Mouse (Mus musculus) CD4-positive helper T cell, adult 2 months (primary cell): ENCODE data around the gene Copz2.

Experiments used
- DNase-seq: peaks from one replicate; pipeline ENCODE4 v3.0.0-alpha.2; 2012; ENCODE audit warnings: low read depth, missing footprints, low spot score

Gene Copz2

GRCm38 (mm10) chr11:96863206-96863995, 13.7 kb downstream of the Copz2 start:
- no peak for DNase-seq

GRCm38 (mm10) chr11:96867149-96867548, 17.5 kb downstream of the Copz2 start:
- DNase-seq, result peak; percentile 64

DNA sequence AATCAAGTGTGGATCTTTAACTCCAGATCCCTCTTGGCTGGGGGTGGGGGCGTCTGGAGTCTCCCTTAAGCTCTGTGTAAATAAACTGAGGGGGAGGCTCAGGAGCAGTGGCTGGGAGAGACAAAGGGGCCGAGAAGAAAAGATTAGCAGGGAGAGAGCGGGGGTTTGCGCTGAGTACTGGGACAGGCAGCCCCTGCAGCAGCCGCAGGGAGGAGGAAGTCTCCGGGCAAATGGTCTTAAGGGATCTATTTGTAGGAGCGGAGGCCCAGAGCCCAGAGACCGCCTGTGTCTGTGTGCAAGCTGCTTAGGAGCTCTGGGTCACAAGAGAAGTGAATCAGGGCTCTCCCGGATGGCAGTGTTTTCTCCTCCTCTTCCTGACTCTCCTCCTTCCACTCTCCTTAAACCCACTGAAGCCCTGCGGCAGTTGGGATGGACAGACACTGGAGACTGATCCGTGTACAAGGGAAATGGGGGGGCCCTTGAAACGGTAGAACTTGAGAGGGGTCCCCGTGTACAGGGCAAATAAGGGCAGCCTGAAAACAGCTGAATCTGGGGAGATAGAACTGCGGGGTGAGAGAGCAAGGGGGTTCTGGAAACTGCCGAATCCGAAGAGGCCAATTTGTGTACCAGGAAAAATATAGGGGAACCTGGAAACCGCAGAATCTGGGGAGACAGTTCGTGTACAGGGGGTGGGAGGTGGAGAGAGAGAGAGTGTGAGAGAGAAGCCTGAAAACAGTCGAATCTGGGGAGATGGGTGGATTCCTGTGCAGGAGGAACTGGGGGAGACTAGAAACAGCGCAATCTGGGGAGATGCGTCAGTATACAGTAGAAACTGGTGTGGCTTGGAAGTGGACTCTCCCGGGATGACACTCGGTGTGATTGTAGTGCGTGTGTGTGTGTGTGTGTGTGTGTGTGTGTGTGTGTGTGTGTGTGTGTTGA, 23.0 kb downstream of the Copz2 start:
- no peak for DNase-seq

- DNase-seq, result no peak
These were observed 24.0 kb downstream of the Copz2 start for GRCm38 (mm10) chr11:96873601-96874140.

GRCm38 (mm10) chr11:96875270-96875669, 25.6 kb downstream of the Copz2 start:
- DNase-seq, result no peak

DNA sequence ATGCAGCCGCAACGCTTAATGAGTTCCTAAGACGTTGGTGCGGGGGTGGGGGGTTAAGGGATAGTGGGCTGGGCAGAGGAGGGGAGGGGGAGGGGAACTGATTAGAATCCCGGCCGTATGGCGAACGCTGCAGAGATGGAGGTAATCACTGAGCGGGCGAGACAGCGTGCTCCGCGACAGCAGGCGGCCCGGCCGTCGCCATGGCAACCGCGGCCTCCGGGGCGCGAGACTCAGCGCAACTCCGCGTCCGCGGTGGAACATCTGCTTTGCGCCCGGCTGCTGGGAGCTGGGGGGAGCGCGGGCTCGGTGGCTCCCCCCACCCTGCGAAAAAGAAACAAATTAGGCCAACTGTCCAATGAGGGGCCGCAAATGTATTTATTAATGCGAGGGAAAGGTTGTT, 26.1 kb downstream of the Copz2 start:
- peak; percentile 74 for DNase-seq

DNA sequence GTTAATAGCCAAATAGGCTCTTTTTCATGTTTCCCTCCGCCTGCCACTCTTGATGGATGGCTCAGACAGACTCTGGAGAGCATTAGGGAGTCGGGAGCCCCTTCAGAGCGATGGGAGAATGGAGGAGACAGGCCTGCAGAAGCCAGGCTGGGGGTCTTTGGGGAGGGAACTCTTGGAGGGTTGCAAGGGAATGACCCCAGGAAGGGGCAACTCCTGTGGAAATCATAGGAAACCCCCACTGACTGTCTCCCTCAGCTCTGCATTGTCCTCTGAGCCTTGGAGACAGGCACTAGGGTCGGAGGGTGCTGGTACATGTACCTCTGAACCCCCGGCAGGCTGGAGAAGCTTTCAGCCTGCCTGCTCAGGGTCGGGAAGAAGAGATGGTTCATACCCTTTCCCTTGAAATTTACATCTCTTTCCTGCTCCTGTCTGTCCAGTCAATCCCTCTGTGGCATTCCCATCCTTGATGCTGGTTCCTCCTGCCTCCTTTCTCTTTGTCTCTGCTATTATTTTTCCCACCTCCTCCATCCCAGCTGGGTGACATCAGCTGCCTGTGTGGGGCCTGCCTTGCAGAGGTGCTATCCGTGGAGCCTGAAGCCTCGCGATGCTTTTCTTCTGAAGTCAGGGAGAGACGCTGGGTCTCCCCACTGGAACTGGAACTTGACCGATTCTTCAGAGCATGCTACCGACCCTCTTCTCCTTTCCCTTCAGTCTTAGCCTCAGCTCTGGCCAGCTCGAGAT, 26.8 kb downstream of the Copz2 start:
- no peak for DNase-seq

DNA sequence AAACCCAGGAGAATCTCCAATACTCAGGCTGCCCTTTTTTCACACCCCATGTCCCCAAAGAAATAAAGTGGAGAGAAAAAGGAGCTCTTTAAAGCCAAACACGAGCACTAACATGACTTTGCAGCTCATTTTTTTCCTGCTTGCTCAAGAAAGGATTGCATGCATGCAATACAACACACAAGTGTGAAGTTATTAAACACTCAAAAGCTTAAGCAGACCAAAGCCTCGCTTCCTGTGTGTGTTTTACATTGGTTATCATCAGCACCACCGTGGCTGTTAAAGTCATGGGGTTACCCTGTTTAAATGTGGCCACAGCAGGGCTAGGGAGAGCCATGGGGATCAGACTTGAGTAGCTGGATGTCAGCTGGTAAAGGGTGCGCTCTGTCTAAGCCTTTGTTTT, 27.4 kb downstream of the Copz2 start:
- no peak for DNase-seq

GRCm38 (mm10) chr11:96878715-96879114, 29.0 kb downstream of the Copz2 start:
- no peak for DNase-seq

DNA sequence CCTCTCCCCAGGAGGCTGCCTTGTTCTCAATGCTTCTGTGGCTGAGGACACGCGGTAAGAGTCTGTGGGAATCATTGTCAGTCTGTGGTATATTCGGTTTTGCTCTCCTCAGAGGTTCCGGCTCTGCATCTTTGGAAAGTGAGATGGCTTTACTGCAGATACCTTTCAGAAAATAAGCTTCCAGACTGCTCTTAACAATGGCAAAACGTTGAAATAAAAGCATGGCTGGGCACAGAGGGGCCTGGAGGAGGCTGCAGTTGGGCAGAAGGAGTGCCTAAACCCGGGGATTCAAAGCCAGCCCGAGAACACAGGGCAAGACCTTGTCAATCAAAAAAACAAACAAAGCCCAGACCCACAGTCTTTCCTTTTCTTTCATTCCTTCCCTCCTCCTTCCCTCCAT, 29.7 kb downstream of the Copz2 start:
- DNase-seq, result no peak

- DNase-seq, result no peak
These were observed 30.6 kb downstream of the Copz2 start for GRCm38 (mm10) chr11:96880296-96880695.

GRCm38 (mm10) chr11:96885901-96886340, 36.3 kb downstream of the Copz2 start:
- no peak for DNase-seq

DNA sequence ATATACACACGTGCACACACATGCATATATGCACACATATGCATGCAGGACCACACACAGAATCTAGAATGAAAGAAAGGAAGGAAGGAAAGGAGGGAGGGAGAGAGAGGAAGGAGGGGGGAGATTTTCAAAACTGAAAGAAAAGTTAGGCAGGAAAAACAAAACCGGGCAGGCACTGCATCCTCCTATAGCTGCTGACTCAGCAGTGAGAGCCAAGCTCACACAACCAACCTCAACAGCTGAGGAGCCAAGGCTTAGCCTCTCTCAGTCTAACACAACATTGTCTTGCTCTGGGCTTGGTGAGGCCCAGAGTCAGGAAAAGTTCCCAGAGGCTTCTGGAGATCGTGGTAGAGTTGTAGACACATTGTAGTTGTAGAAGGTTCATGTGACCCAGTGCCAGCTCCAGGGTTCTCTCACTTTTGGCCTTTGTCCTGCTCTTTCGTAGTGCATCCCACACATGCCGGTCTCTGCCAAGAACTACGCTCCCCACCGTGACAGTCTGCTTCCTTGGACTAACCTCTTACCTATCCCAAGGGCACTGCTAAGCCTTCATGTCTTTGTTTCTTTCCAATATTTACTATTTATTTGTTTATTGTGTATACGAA, 37.4 kb downstream of the Copz2 start:
- no peak for DNase-seq

GRCm38 (mm10) chr11:96891784-96892527, 42.3 kb downstream of the Copz2 start:
- DNase-seq, result no peak

DNA sequence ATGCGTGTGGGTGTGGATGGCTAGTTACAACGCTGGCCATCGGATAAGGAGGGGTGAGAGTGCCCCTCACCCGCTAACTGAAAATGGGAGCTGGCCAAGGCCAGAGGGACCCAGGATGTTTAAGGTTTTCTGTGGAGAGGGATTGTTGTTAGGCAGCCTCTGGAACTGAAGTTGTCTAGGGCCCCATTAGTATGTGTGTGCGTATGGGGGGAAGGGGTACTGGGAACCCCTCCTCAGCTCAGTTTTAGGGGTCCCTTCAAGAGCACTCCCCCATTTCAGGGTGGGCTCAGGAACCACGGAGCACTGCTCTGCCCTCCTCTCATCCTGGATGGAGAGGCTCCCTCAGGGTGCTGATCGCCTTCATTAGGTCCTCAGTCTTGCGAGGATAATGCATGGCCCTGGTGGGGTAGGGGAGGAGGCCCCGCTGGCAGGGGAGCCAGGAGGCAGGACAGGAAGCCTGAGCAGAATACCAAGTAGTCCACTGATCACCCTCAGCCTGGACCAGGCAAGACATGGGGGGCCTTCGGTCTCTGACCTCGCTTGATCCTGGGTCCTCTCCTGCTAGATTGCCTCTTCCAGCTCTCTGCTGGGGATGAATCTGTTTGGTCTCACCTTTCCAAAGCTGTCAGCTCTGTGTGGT, 43.7 kb downstream of the Copz2 start:
- no peak for DNase-seq

DNA sequence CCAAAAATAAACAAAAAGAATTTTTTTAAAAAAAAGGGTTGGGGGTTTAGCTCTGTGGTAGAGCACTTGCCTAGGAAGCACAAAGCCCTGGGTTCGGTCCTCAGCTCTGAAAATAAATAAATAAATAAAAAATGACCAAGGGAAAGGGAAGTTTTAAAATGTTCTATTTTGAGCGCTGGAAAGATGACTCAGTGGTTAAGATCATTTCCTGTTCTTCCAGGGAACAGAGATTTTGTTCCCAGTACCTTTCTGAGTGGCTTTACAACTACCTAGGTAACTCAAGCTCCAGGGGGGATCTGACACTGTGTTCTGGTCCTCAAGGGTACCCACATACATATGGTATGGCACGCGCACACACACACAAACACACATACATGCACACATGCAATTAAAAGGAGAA, 46.2 kb downstream of the Copz2 start:
- no peak for DNase-seq

GRCm38 (mm10) chr11:96899449-96900306, 50.0 kb downstream of the Copz2 start:
- no peak for DNase-seq

GRCm38 (mm10) chr11:96901332-96901731, 51.7 kb downstream of the Copz2 start:
- no peak for DNase-seq
